In the genomic region with DNA sequence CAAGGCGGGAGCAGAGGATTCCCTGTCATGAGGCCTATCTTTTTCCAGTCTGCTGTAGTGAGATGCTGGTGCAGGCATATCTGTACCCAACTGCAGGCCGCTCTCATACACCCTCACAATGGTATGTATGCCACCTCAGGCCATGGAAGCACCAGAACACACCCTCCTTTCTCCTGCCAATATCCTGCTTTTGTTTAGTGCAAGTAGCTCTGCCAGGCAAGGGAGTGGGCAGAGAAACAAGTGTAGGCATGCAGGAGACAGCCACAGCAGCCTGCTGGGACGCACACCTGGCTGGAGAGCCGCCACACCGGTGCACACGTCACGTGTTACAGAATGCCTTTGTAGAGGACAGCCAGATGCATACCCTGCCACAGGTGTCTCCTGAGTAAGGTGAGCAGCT, we compare ENCODE assay signal across 31 mouse cellular contexts. TPM values are rescaled to one million over a fixed set of nuclear protein-coding genes. Genes with fewer than 3 reads are reported as not detected.
DNase-seq lines count a peak whose midpoint lies in the region; ATAC-seq lines count a peak whose summit lies in the region.
"Had no signal": no experiment of that assay in that cellular context is flagged by ENCODE, and none has a peak within 500 bp of the region (broad histone marks: within the 10 kb centered on the region; RNA-seq: fewer than 3 reads in every experiment).

No protein-coding gene starts in this region.

- WGBS in embryonic facial prominence, embryonic 15.5 days = 76% methylated on average over 7 of the region's 7 CpGs
- WGBS in hindbrain, embryonic 14.5 days = 87% methylated on average over 7 of the region's 7 CpGs

- H3K9ac ChIP-seq in embryonic facial prominence, embryonic 15.5 days = no peak overlapping the region
- H3K9ac ChIP-seq in hindbrain, embryonic 14.5 days = no peak overlapping the region
- H3K9ac ChIP-seq: forebrain, postnatal 0 days; hindbrain, embryonic 15.5 days; intestine, embryonic 15.5 days; liver, embryonic 15.5 days; lung, embryonic 15.5 days; neural tube, embryonic 13.5 days had no signal

- peak overlapping the region; percentile 75 for H3K27ac ChIP-seq in embryonic facial prominence, embryonic 15.5 days (replicated peaks)
- no peak overlapping the region for H3K27ac ChIP-seq in hindbrain, embryonic 14.5 days
- H3K27ac ChIP-seq: forebrain, embryonic 10.5 days; heart, embryonic 15.5 days; hindbrain, embryonic 15.5 days; intestine, embryonic 15.5 days; liver, embryonic 15.5 days; lung, embryonic 15.5 days; macrophage had no signal

- no peak overlapping the region for H3K4me2 ChIP-seq in embryonic facial prominence, embryonic 15.5 days (replicated peaks)
- no peak overlapping the region for H3K4me2 ChIP-seq in hindbrain, embryonic 14.5 days (replicated peaks)
- H3K4me2 ChIP-seq: heart, embryonic 15.5 days; hindbrain, embryonic 15.5 days; intestine, embryonic 15.5 days; liver, embryonic 15.5 days; lung, embryonic 15.5 days; neural tube, embryonic 13.5 days had no signal

- H3K4me1 ChIP-seq in embryonic facial prominence, embryonic 15.5 days = peaks cover 38% of the 10 kb centered on the region
- H3K4me1 ChIP-seq in hindbrain, embryonic 14.5 days (replicated peaks; ENCODE audit: control insufficient read depth, insufficient read depth, low read length) = peaks cover 31% of the 10 kb centered on the region

- peak; percentile 87 for DNase-seq in heart, adult 11 months
- no peak for DNase-seq in heart, adult 18-20 months
- DNase-seq in urinary bladder, postnatal 14 days (ENCODE audit: low spot score) = peak; percentile 76
- no peak for DNase-seq in urinary bladder, postnatal 10 days (ENCODE audit: low spot score)
- DNase-seq in thymus, postnatal 25 days = no peak
- DNase-seq in hindbrain, embryonic 14.5 days (ENCODE audit: low spot score) = no peak
- DNase-seq: adrenal gland, adult 2 months; cerebellum, adult 11-12 months; cerebellum, postnatal 10 days; forebrain, postnatal 0 days; gastrocnemius, postnatal 25 days; heart, postnatal 36 days; kidney, adult 8-10 months; kidney, postnatal 25 days; liver; right cerebral cortex, adult 18-20 months; right cerebral cortex, postnatal 4 days; thymus, adult 2 months had no signal

- no peak overlapping the region for H3K4me3 ChIP-seq in embryonic facial prominence, embryonic 15.5 days (replicated peaks)
- no peak overlapping the region for H3K4me3 ChIP-seq in hindbrain, embryonic 14.5 days (replicated peaks; ENCODE audit: low read length)
- H3K4me3 ChIP-seq: forebrain, embryonic 10.5 days; heart, embryonic 15.5 days; hindbrain, embryonic 15.5 days; intestine, embryonic 15.5 days; liver, embryonic 15.5 days; lung, embryonic 15.5 days; myocyte; neural tube, embryonic 13.5 days had no signal

- no peaks in the 10 kb centered on the region for H3K27me3 ChIP-seq in embryonic facial prominence, embryonic 15.5 days
- H3K27me3 ChIP-seq in hindbrain, embryonic 14.5 days (ENCODE audit: control insufficient read depth, insufficient read depth, low read length) = no peaks in the 10 kb centered on the region
- H3K27me3 ChIP-seq: heart, embryonic 15.5 days; hindbrain, embryonic 15.5 days; intestine, embryonic 15.5 days; liver, embryonic 15.5 days; lung, embryonic 15.5 days; neural tube, embryonic 13.5 days had no signal

- H3K36me3 ChIP-seq in embryonic facial prominence, embryonic 15.5 days = no peaks in the 10 kb centered on the region
- no peaks in the 10 kb centered on the region; the same call in 1 of the 2 replicates for H3K36me3 ChIP-seq in hindbrain, embryonic 14.5 days (replicated peaks; ENCODE audit: control insufficient read depth, insufficient read depth)
- H3K36me3 ChIP-seq: hindbrain, embryonic 15.5 days; liver, embryonic 15.5 days had no signal

- 0 out of 2 replicates have a peak, but pooled peaks have one; percentile 30 for ATAC-seq in embryonic facial prominence, embryonic 15.5 days (ENCODE audit: insufficient number of reproducible peaks, low FRiP score, low TSS enrichment, low read depth)
- no peak for ATAC-seq in CD4-positive, CD25-positive, alpha-beta regulatory T cell, adult 4 months
- no peak for ATAC-seq in hindbrain, embryonic 14.5 days (ENCODE audit: low FRiP score)
- ATAC-seq: forebrain, postnatal 0 days; intestine, embryonic 15.5 days; midbrain, embryonic 16.5 days had no signal

- no peaks in the 10 kb centered on the region for H3K9me3 ChIP-seq in embryonic facial prominence, embryonic 15.5 days (replicated peaks)
- 0 out of 2 replicates have a peak, but pooled peaks cover 4% of the 10 kb centered on the region for H3K9me3 ChIP-seq in hindbrain, embryonic 14.5 days (ENCODE audit: control insufficient read depth, low read length)
- H3K9me3 ChIP-seq: G1E; heart, embryonic 15.5 days; hindbrain, embryonic 15.5 days; intestine, embryonic 15.5 days; liver, embryonic 15.5 days; lung, embryonic 15.5 days had no signal

RNA-seq across cellular contexts. Expression of a gene that starts 36.2 kb away (rescaled TPM):
- 10 to 100 TPM; 45.2 to 51.2 TPM for total RNA-seq in heart, adult 18-20 months (2021)
- polyA plus RNA-seq in embryonic facial prominence, embryonic 15.5 days (2015; fragmentation: Nextera tagmentation; extraction: Ambion mirVana) = 13.9 and 15.8 TPM in 2 replicates
- polyA plus RNA-seq in CD4-positive, CD25-positive, alpha-beta regulatory T cell, adult 4 months (2017; shearing (Covaris generic)) = 10 to 100 TPM; 54.8 to 78.5 TPM
- polyA plus RNA-seq in hindbrain, embryonic 14.5 days (2014; fragmentation: Nextera tagmentation; extraction: Ambion mirVana) = 20.9 and 21.3 TPM in 2 replicates

RNA-seq across cellular contexts. Expression of a gene that starts 42.6 kb away (rescaled TPM):
- total RNA-seq in heart, adult 18-20 months (2021) = 10 to 100 TPM; 15.1 to 17.0 TPM
- 100 and 103 TPM in 2 replicates for polyA plus RNA-seq in embryonic facial prominence, embryonic 15.5 days (2015; fragmentation: Nextera tagmentation; extraction: Ambion mirVana)
- 10 to 100 TPM; 70.9 to 98.5 TPM for polyA plus RNA-seq in CD4-positive, CD25-positive, alpha-beta regulatory T cell, adult 4 months (2017; shearing (Covaris generic))
- 146 and 148 TPM in 2 replicates for polyA plus RNA-seq in hindbrain, embryonic 14.5 days (2014; fragmentation: Nextera tagmentation; extraction: Ambion mirVana)

Comparison
In these comparisons a context has a peak if more than half of its experiments do, and no peak if none do; other contexts are left out.
1. DNase-seq: peak in heart, adult 11 months (single experiment) and urinary bladder, postnatal 14 days (single experiment); none in heart, adult 18-20 months (0 of 2), urinary bladder, postnatal 10 days (single experiment), thymus, postnatal 25 days (single experiment) and hindbrain, embryonic 14.5 days (single experiment).